Mouse (Mus musculus): ENCODE data around the gene Trpm8. TPM values are rescaled to one million over a fixed set of nuclear protein-coding genes. Genes with fewer than 3 reads are reported as not detected.
A peak's percentile ranks its signal among the peaks of the same experiment; 100 is the strongest.

Gene Trpm8
- polyA plus RNA-seq, 1 experiment from 2014 or later, result 0.07 TPM

DNA sequence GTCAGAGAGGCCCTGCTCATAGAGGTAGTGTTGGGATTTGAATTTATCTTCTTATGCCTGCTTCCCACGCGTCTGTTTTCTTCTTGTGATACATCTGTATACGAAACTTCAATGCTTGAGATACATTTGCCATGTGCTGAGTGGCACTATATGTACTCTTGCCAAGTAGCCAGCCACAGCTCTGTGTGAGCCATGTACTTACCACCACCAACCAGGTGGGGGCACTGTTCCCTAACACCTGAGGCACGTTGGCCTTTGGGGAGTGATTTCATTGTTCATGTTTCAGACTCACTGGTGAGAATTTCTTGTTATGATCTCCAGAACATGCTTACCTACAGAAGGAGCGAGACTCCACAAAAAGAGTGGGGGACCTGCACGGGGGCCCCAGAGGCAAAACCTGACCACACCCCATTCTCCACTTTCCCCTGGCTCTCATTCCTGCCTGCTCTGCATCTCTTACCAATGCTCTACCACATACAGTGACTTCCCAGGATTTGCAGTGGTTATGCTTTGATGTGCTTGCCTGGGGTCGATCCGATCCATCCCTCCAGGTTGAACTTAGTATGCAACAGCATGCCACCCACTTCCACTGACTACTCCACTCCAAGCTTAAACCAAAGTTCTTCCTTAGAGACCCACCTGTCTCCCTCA is 147.3 kb downstream of the Trpm8 start:
- whole genome bisulfite sequencing, result 30% methylated on average over 8 of the region's 8 CpGs
- H3K27ac ChIP-seq (replicated peaks), result no peak overlapping the region
- no peaks in the 10 kb centered on the region for H3K27me3 ChIP-seq
- H3K36me3 ChIP-seq, result no peaks in the 10 kb centered on the region
- H3K9me3 ChIP-seq, result no peaks in the 10 kb centered on the region
- H3K4me1 ChIP-seq (replicated peaks), result peaks cover 8% of the 10 kb centered on the region
- ATAC-seq (ENCODE audit: low read depth), result peak; percentile 56
- H3K9ac ChIP-seq, result no peak overlapping the region; the same call in 1 of the 2 replicates
- no peak overlapping the region for H3K4me3 ChIP-seq
- no peak overlapping the region for H3K4me2 ChIP-seq

DNA sequence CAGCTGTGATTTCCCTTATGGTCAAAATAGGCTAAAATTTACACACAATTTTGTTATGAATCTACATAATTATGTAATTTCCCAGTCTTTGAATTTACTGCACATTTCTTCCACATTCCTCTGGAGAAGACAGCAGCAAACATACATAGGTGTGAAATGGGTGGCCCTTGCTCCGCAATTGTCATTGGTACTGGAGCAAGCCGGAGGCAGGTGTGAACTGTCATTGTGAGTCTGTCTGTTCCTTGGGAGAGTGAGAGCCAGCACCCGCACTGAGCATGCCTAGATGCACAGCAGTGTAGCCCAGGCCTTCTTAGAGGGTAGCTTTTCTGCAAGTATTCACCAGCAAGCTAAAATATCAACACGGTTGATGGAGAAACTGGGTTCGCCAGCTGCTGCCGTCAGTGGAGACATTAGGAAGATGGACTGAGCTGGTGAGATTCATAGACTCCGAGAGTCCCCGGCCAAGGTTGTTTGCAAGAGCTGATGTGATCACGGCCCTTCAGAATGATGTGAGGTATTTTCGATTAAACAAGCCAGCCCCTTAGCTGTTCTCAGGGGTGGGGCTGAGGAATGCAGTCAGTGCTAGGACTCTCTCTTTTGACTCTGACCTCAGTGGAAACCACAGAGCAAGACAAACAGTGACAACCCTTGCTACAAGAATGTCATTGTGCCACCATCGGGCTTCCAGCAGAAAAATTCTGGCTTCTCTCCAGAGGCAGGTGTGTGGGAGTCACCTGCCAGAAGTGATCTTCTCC is 150.7 kb downstream of the Trpm8 start:
- 80% methylated on average over 11 of the region's 11 CpGs for WGBS
- no peak overlapping the region for H3K4me2 ChIP-seq
- H3K27me3 ChIP-seq, result no peaks in the 10 kb centered on the region
- no peak overlapping the region for H3K9ac ChIP-seq
- no peaks in the 10 kb centered on the region for H3K9me3 ChIP-seq
- ATAC-seq (ENCODE audit: low read depth), result no peak
- peaks cover 10% of the 10 kb centered on the region for H3K4me1 ChIP-seq (replicated peaks)
- H3K27ac ChIP-seq (replicated peaks), result no peak overlapping the region
- H3K36me3 ChIP-seq, result no peaks in the 10 kb centered on the region
- H3K4me3 ChIP-seq, result no peak overlapping the region

DNA sequence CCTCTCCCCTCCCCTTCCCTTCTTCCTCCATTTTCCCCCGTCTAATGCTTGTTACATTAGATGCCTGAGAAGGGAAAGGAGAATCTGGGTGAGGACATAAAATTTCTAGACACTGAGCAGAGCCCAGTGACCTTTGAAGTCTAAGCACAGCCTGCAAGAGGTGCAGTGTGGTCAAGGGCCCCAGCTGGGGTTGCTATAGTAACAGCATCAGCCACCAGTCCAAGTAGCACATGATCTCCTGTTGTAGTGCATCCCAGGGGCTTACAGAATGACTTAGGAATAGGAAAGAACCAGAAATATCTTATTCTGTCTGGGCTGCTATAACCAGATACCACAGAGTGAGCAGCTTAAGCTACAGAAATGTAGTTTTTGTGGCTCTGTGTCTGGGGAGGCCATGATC is 152.0 kb downstream of the Trpm8 start:
- WGBS, result 33% methylated on average over 1 of the region's 1 CpGs
- H3K4me2 ChIP-seq, result no peak overlapping the region
- ATAC-seq (ENCODE audit: low read depth), result 0 out of 2 replicates have a peak, but pooled peaks have one; percentile 27
- H3K27me3 ChIP-seq, result no peaks in the 10 kb centered on the region
- H3K9me3 ChIP-seq, result no peaks in the 10 kb centered on the region
- H3K4me1 ChIP-seq (replicated peaks), result peaks cover 10% of the 10 kb centered on the region
- no peaks in the 10 kb centered on the region for H3K36me3 ChIP-seq
- H3K4me3 ChIP-seq, result no peak overlapping the region
- no peak overlapping the region for H3K9ac ChIP-seq
- no peak overlapping the region for H3K27ac ChIP-seq (replicated peaks)

DNA sequence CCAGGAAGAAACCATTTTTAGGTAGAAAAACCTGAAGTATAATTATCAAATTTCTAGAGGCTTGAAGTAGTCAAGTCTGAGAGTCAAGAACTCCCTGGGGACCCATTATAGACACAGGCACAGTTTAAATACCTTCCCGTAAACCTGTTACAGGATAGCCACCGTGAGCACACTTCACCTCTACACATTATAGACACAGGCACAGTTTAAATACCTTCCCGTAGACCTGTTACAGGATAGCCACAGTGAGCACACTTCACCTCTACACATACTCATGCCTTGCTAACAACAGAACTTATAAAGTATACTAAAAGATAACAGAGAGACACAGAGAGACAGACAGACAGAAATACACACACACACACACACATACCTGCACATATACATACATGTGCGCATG is 153.8 kb downstream of the Trpm8 start:
- H3K9ac ChIP-seq, result no peak overlapping the region
- ATAC-seq (ENCODE audit: low read depth), result no peak
- no peaks in the 10 kb centered on the region for H3K9me3 ChIP-seq
- WGBS, result 83% methylated on average over 4 of the region's 4 CpGs
- no peaks in the 10 kb centered on the region for H3K27me3 ChIP-seq
- no peak overlapping the region for H3K4me3 ChIP-seq
- no peak overlapping the region for H3K4me2 ChIP-seq
- H3K27ac ChIP-seq (replicated peaks), result no peak overlapping the region
- H3K36me3 ChIP-seq, result no peaks in the 10 kb centered on the region
- H3K4me1 ChIP-seq (replicated peaks), result peaks cover 7% of the 10 kb centered on the region

DNA sequence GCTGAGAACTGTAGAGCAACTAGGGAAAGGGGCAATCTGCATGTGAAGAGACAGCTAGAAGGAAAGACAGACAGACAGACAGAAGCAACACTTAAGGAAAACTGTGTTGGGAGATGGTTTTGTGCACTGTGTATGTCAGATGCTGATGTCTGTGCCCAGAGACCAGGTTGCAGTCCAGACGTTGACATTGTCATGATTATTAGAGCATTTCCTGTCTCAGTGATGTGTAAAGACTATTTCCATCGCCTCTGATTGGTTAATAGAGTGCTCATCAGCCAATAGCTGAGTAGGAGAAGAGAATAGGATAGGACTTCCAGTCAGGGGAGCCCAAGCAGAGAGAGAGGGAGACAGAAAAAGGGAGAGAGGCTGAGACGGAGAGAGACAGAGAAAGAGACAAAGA is 155.1 kb downstream of the Trpm8 start:
- H3K36me3 ChIP-seq, result no peaks in the 10 kb centered on the region
- H3K4me3 ChIP-seq, result no peak overlapping the region
- no peak overlapping the region for H3K9ac ChIP-seq
- H3K27me3 ChIP-seq, result no peaks in the 10 kb centered on the region
- ATAC-seq (ENCODE audit: low read depth), result no peak
- H3K4me1 ChIP-seq (replicated peaks), result peaks cover 7% of the 10 kb centered on the region
- no peaks in the 10 kb centered on the region for H3K9me3 ChIP-seq
- no peak overlapping the region for H3K4me2 ChIP-seq
- no peak overlapping the region for H3K27ac ChIP-seq (replicated peaks)
- WGBS, result 49% methylated on average over 3 of the region's 3 CpGs

DNA sequence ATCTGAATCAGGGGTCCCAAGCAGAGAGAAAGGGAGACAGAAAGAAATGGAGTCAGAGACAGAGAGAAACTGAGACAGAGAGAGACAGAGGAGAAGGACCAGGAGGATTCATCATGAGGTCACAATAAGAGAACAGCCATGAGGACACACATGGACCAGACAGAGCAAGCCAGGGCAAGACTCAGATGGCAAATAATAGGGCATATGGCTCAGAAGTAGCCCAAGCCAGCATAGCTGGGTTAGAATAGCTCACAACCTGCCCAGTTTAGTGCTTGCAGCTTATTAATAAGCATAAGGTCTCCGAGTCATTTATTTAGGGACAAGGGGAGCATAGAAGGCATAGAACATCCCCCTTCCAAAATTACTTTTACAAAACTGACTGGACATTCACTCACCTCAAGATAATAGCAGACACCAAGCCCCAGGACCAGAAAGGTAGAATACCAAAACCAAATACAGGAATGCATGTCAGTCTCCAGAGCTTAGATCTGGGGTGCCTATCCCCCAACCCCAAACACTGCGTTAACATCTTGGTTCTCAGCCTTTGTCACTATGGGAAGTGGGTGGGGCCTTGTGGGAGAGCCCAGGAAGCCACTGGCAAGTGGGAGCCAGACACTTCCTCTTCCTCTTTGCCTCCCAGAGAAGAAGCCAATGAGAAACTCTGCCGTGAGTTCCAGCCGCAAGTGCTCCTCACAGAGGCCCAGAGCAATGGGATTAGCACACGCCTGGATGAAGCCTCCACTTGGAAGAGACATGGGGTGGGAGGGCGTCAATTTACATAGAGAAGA is 155.8 kb downstream of the Trpm8 start:
- WGBS, result 76% methylated on average over 6 of the region's 6 CpGs
- H3K4me2 ChIP-seq, result no peak overlapping the region
- H3K9ac ChIP-seq, result no peak overlapping the region
- H3K4me3 ChIP-seq, result no peak overlapping the region
- no peaks in the 10 kb centered on the region for H3K36me3 ChIP-seq
- no peaks in the 10 kb centered on the region for H3K9me3 ChIP-seq
- no peak overlapping the region for H3K27ac ChIP-seq (replicated peaks)
- ATAC-seq (ENCODE audit: low read depth), result no peak
- H3K4me1 ChIP-seq (replicated peaks), result peaks cover 7% of the 10 kb centered on the region
- no peaks in the 10 kb centered on the region for H3K27me3 ChIP-seq

DNA sequence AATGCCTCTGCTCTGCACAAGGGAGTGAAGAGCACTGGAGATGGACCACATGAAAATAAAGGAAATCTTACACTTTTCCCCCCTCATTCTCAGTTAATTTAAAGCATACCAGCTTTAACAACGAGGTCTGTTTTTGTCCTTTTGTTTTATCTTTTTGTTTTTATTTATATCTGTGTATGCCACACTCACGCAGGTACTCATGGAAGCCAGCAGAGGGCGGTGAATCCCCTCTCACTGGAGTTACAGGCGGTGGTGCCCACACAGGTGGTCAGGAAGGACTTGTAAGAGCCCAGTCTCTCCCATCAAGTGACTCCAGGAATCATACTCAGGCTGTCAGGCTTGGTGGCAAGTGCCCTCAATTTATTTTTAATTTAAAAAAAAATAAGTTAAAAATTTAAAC is 156.6 kb downstream of the Trpm8 start:
- no peaks in the 10 kb centered on the region for H3K27me3 ChIP-seq
- WGBS, result 68% methylated on average over 4 of the region's 4 CpGs
- no peak for ATAC-seq (ENCODE audit: low read depth)
- H3K4me3 ChIP-seq, result no peak overlapping the region
- no peak overlapping the region for H3K4me2 ChIP-seq
- H3K36me3 ChIP-seq, result no peaks in the 10 kb centered on the region
- H3K27ac ChIP-seq (replicated peaks), result no peak overlapping the region
- H3K9me3 ChIP-seq, result no peaks in the 10 kb centered on the region
- no peak overlapping the region for H3K9ac ChIP-seq
- peaks cover 7% of the 10 kb centered on the region for H3K4me1 ChIP-seq (replicated peaks)

DNA sequence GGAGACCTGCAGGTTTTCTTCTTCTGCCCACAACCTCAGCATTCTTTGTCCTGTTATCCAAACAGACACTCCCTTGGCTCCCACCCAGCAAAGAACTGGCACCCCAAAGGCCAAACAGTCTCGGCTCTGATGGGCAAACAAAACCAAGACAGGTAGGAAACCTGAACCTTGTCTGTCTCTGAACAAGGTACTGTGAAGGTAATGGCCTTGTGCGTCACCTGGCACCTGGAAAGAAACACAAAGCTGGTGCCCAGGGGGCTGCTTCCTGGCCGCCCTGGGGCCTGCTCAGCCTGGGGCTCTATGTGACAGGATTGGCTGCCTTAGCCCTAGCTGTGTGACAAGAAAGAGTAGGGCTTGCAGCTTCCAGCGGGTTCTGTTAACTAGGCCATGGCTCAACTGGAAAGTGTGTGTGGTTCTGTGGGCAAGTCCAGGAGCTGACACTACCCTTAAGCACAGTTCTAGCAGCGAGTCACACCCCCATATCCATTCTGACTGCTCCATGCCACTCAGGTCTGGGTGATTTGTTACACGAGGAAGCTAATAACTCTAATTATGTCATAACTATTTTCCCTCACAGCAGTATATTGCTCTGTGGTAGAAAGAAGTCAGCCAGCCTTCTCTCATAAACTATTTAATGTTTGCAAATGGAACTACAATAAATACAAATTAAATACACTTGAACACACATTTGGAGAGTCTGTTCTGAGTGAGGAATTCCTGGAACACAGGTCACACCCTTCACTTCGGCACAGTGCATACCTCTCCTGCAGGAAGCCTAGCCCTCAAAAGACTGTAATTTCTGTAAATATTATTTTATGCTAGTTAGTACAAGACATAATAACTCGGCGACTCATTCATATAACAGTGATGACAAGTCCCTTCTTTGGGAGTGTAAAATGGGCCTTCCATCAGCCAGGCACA is 160.0 kb downstream of the Trpm8 start:
- Histone ChIP-seq H3K4me3 (no peak overlapping the region), H3K9me3 (no peaks in the 10 kb centered on the region), H3K27ac (replicated peaks) (no peak overlapping the region), H3K4me2 (no peak overlapping the region), H3K9ac (no peak overlapping the region), H3K27me3 (no peaks in the 10 kb centered on the region), H3K4me1 (replicated peaks) (no peaks in the 10 kb centered on the region), H3K36me3 (no peaks in the 10 kb centered on the region)
- WGBS, result 79% methylated on average over 9 of the region's 9 CpGs
- ATAC-seq (ENCODE audit: low read depth), result no peak

Other genes with a start within 250 kb of the Trpm8 start
- not detected in 2 replicates for gene Ugt1a10, start 222.3 kb upstream of the Trpm8 start, polyA plus RNA-seq (2015; fragmentation: Nextera tagmentation; extraction: Ambion mirVana)
- gene Ugt1a9, start 206.9 kb upstream of the Trpm8 start, polyA plus RNA-seq (2015; fragmentation: Nextera tagmentation; extraction: Ambion mirVana), result not detected in 2 replicates
- gene Ugt1a8, start 189.8 kb upstream of the Trpm8 start, polyA plus RNA-seq (2015; fragmentation: Nextera tagmentation; extraction: Ambion mirVana), result not detected in 2 replicates
- 1.0 and 1.6 TPM in 2 replicates for gene Ugt1a7c, start 182.6 kb upstream of the Trpm8 start, polyA plus RNA-seq (2015; fragmentation: Nextera tagmentation; extraction: Ambion mirVana)
- gene Ugt1a6b, start 174.4 kb upstream of the Trpm8 start, polyA plus RNA-seq (2015; fragmentation: Nextera tagmentation; extraction: Ambion mirVana), result not detected in 2 replicates
- gene Ugt1a6a, start 142.9 kb upstream of the Trpm8 start, polyA plus RNA-seq (2015; fragmentation: Nextera tagmentation; extraction: Ambion mirVana), result 2.4 and 2.6 TPM in 2 replicates
- gene Ugt1a5, start 111.6 kb upstream of the Trpm8 start, polyA plus RNA-seq (2015; fragmentation: Nextera tagmentation; extraction: Ambion mirVana), result not detected in 2 replicates
- not detected in 2 replicates for gene Ugt1a2, start 77.1 kb upstream of the Trpm8 start, polyA plus RNA-seq (2015; fragmentation: Nextera tagmentation; extraction: Ambion mirVana)
- gene Dnajb3, start 71.9 kb upstream of the Trpm8 start, polyA plus RNA-seq (2015; fragmentation: Nextera tagmentation; extraction: Ambion mirVana), result 16.9 and 18.7 TPM in 2 replicates
- gene Ugt1a1, start 65.7 kb upstream of the Trpm8 start, polyA plus RNA-seq (2015; fragmentation: Nextera tagmentation; extraction: Ambion mirVana), result not detected in 2 replicates
- 0.58 and 0.68 TPM in 2 replicates for gene Mroh2a, start 50.7 kb upstream of the Trpm8 start, polyA plus RNA-seq (2015; fragmentation: Nextera tagmentation; extraction: Ambion mirVana)
- 69.9 and 74.0 TPM in 2 replicates for gene Hjurp, start within 50 bp of the Trpm8 start, polyA plus RNA-seq (2015; fragmentation: Nextera tagmentation; extraction: Ambion mirVana)
- gene Spp2, start 129.3 kb downstream of the Trpm8 start, polyA plus RNA-seq (2015; fragmentation: Nextera tagmentation; extraction: Ambion mirVana), result 0.54 TPM in 1 of 2 replicates, not detected in the other
- not detected in 2 replicates for gene Glrp1, start 232.4 kb downstream of the Trpm8 start, polyA plus RNA-seq (2015; fragmentation: Nextera tagmentation; extraction: Ambion mirVana)

All from neural tube, embryonic 13.5 days (tissue).